Comparison of ENCODE assay signal across 29 mouse cellular contexts in genomic region chr1:170978601-170979000, GRCm38 (mm10). TPM values are rescaled to one million over a fixed set of nuclear protein-coding genes. Genes with fewer than 3 reads are reported as not detected.
"Had no signal": no experiment of that assay in that cellular context is flagged by ENCODE, and none has a peak within 500 bp of the region (broad histone marks: within the 10 kb centered on the region; RNA-seq: fewer than 3 reads in every experiment).

No protein-coding gene starts in this region.

- H3K9me3 ChIP-seq: limb, embryonic 10.5 days; limb, embryonic 13.5 days; liver, embryonic 12.5 days; liver, embryonic 15.5 days; lung, embryonic 15.5 days had no signal

- H3K9ac ChIP-seq: limb, embryonic 13.5 days; liver, embryonic 12.5 days; liver, embryonic 15.5 days; lung, embryonic 15.5 days had no signal

- H3K4me1 ChIP-seq: limb, embryonic 10.5 days; limb, embryonic 13.5 days; liver, embryonic 12.5 days; liver, embryonic 15.5 days; lung, embryonic 15.5 days had no signal

- DNase-seq: kidney, adult 2 months; kidney, postnatal 25 days; layer of hippocampus, adult 9-11 months; liver; lung, adult 18-20 months; lung, postnatal 14 days; midbrain, embryonic 14.5 days; thymus, adult 2 months; thymus, postnatal 14 days; thymus, postnatal 4 days had no signal

- H3K4me3 ChIP-seq: layer of hippocampus, adult 2 months; limb, embryonic 10.5 days; limb, embryonic 13.5 days; liver, embryonic 12.5 days; liver, embryonic 15.5 days; lung, embryonic 15.5 days had no signal

- H3K27me3 ChIP-seq: limb, embryonic 13.5 days; lung, embryonic 15.5 days had no signal

- H3K27ac ChIP-seq: kidney, postnatal 0 days; layer of hippocampus, adult 2 months; limb, embryonic 10.5 days; limb, embryonic 13.5 days; liver, embryonic 12.5 days; liver, embryonic 15.5 days; lung, embryonic 15.5 days; macrophage; stomach, postnatal 0 days had no signal

- H3K36me3 ChIP-seq: limb, embryonic 10.5 days; limb, embryonic 13.5 days; liver, embryonic 12.5 days; liver, embryonic 15.5 days; lung, embryonic 15.5 days had no signal

- H3K4me2 ChIP-seq: limb, embryonic 13.5 days; liver, embryonic 12.5 days; liver, embryonic 15.5 days; lung, embryonic 15.5 days; midbrain, embryonic 11.5 days had no signal

RNA-seq across cellular contexts. Expression of gene Fcgr2b, which starts 2.3 kb away (rescaled TPM):
- polyA plus RNA-seq: midbrain, embryonic 11.5 days; neural tube, embryonic 11.5 days had no signal

RNA-seq across cellular contexts. Expression of gene Fcgr4, which starts 40.1 kb away (rescaled TPM):
- total RNA-seq: layer of hippocampus, adult 2 months; left cerebral cortex, adult 18-20 months; left cerebral cortex, postnatal 25 days; megakaryocyte-erythroid progenitor cell, adult 5-6 weeks; midbrain, postnatal 0 days had no signal
- polyA plus RNA-seq: limb, embryonic 10.5 days; neural tube, embryonic 14.5 days had no signal

RNA-seq across cellular contexts. Expression of gene Fcrla, which starts 51.2 kb away (rescaled TPM):
- total RNA-seq: layer of hippocampus, adult 2 months; layer of hippocampus, postnatal 25 days; left cerebral cortex, adult 18-20 months; left cerebral cortex, postnatal 25 days; midbrain, postnatal 0 days had no signal
- polyA plus RNA-seq: kidney, embryonic 14.5 days; kidney, postnatal 0 days; limb, embryonic 10.5 days; limb, embryonic 13.5 days; midbrain, embryonic 11.5 days; midbrain, embryonic 14.5 days; midbrain, postnatal 0 days; neural tube, embryonic 11.5 days; neural tube, embryonic 14.5 days; stomach, embryonic 14.5 days had no signal
